Mouse (Mus musculus) T-helper 2 cell (primary cell): ENCODE results near the gene Fkbp4.

Experiments
- in situ Hi-C: fragments of 300-600 bp; cut with MboI, MseI; formaldehyde crosslinking; loops from one replicate; pipeline ENCODE4 v1.15.1; 2025; ENCODE audit warnings: high pct_unique_total_duplicates

Fkbp4 gene

GRCm38 (mm10) chr6:128438317-128438870 lies at the start of gene Fkbp4:
Gene Fkbp4 (minus strand): TSS chr6:128438677.
- in situ Hi-C loops = loop anchor here (10.0 kb wide), 2 partner anchors 786 to 984 kb away; no protein-coding TSS in a partner anchor

- in situ Hi-C loops = no loop called here
These were observed 49.3 kb upstream of the Fkbp4 start for GRCm38 (mm10) chr6:128487736-128488135.

- in situ Hi-C loops = no loop called here
These were observed 41.3 kb upstream of the Fkbp4 start for GRCm38 (mm10) chr6:128479463-128480454.

GRCm38 (mm10) chr6:128477495-128477894 lies 39.0 kb upstream of the Fkbp4 start:
- in situ Hi-C loops = no loop called here

- in situ Hi-C loops = no loop called here
These were observed 35.6 kb upstream of the Fkbp4 start for GRCm38 (mm10) chr6:128474112-128474511.

- in situ Hi-C loops = no loop called here
These were observed 31.0 kb upstream of the Fkbp4 start for GRCm38 (mm10) chr6:128469451-128469850.

GRCm38 (mm10) chr6:128467298-128467697 lies 28.8 kb upstream of the Fkbp4 start:
- in situ Hi-C loops = no loop called here

- in situ Hi-C loops = no loop called here
These were observed 28.1 kb upstream of the Fkbp4 start for GRCm38 (mm10) chr6:128466563-128466962.

- in situ Hi-C loops = no loop called here
These were observed 27.6 kb upstream of the Fkbp4 start for GRCm38 (mm10) chr6:128466043-128466442.

- in situ Hi-C loops = no loop called here
These were observed 26.5 kb upstream of the Fkbp4 start for GRCm38 (mm10) chr6:128464996-128465395.

GRCm38 (mm10) chr6:128461606-128462005 lies 23.1 kb upstream of the Fkbp4 start:
- in situ Hi-C loops = no loop called here

- in situ Hi-C loops = no loop called here
These were observed 22.4 kb upstream of the Fkbp4 start for GRCm38 (mm10) chr6:128460729-128461503.

- in situ Hi-C loops = no loop called here
These were observed 21.8 kb upstream of the Fkbp4 start for GRCm38 (mm10) chr6:128460321-128460720.

- in situ Hi-C loops = no loop called here
These were observed 18.7 kb upstream of the Fkbp4 start for GRCm38 (mm10) chr6:128457186-128457585.

GRCm38 (mm10) chr6:128455835-128456605 lies 17.5 kb upstream of the Fkbp4 start:
- in situ Hi-C loops = no loop called here

GRCm38 (mm10) chr6:128447063-128447462 lies 8.6 kb upstream of the Fkbp4 start:
- in situ Hi-C loops = no loop called here

- in situ Hi-C loops = no loop called here
These were observed 7.5 kb upstream of the Fkbp4 start for GRCm38 (mm10) chr6:128445761-128446535.

- in situ Hi-C loops = no loop called here
These were observed 1.8 kb upstream of the Fkbp4 start for GRCm38 (mm10) chr6:128440238-128440637.

- in situ Hi-C loops = loop anchor here (10.0 kb wide), 2 partner anchors 786 to 984 kb away; no protein-coding TSS in a partner anchor
These were observed 429 bp upstream of the Fkbp4 start for GRCm38 (mm10) chr6:128438871-128439341.

GRCm38 (mm10) chr6:128437731-128438316 lies 653 bp downstream of the Fkbp4 start:
- in situ Hi-C loops = loop anchor here (10.0 kb wide), 2 partner anchors 787 to 983 kb away; no protein-coding TSS in a partner anchor
